Mouse (Mus musculus) embryonic fibroblast, embryonic 13.5 days (primary cell): ENCODE measurements around the gene Ifi203.
"Not testable (repeated sequence)": the region's sequence is repeated elsewhere in the genome, so short reads cannot be mapped to it uniquely, and the experiment has no call there.

Source experiments
- CTCF ChIP-seq: IDR thresholded peaks from 2 replicates; pipeline ENCODE4 v1.5.1; 2011; ENCODE audit warnings: mild to moderate bottlenecking, control low read depth, low read length, moderate library complexity, borderline replicate concordance; ENCODE audit not compliant: insufficient read depth
- POLR2A ChIP-seq: IDR thresholded peaks from 2 replicates; pipeline ENCODE4 v1.6.1; 2011; ENCODE audit warnings: low read depth, mild to moderate bottlenecking, control low read depth, low read length, moderate library complexity

DNA sequence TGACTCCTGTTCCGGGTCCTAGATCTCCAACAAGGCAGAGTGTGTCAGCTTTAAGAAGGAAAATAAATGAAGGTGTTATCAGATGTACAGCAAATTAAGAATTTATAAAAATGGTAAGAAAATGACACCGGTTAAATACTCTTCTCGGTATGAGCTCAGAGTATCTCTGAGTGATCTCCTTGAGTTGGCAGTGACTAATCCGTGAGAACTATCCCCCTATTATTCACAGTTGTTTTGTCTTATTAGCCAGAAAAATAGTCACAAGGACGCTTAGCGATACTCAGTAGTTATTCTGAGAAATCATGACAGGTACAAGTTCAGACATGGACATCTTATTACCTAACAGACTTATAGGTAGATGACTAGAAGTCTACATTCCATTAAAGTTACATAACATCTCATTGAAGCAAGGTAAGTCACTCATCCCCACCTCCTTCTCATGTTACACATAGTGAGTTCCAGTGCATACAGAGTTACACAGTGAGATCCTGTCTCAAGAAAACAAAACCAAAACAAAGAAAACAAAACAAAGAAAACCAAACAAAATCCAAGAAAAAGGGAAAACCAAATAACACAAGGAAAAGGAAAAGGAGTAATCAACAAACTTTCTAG lies 40.3 kb upstream of the Ifi203 start, which contains the start of gene Ifi202b:
- not testable (repeated sequence) for TF ChIP-seq POLR2A, CTCF
